8 mouse cellular contexts compared by ENCODE assay signal in genomic region chr1:65179634-65180249, GRCm38 (mm10). TPM values are rescaled to one million over a fixed set of nuclear protein-coding genes. Genes with fewer than 3 reads are reported as not detected.
DNase-seq lines count a peak whose midpoint lies in the region; ATAC-seq lines count a peak whose summit lies in the region.

No protein-coding gene starts in this region.

- peaks cover 27% of the 10 kb centered on the region for H3K79me2 ChIP-seq in macrophage (ENCODE audit: inconsistent target)

- no peak for ATAC-seq in cerebellum, adult (ENCODE audit: insufficient number of reproducible peaks, low FRiP score, low TSS enrichment)
- peak; percentile 59 for ATAC-seq in erythroid progenitor cell, adult 5-6 weeks (replicated peaks; ENCODE audit: low FRiP score, poor library complexity, severe bottlenecking)
- ATAC-seq in hindbrain, embryonic 11.5 days (ENCODE audit: low FRiP score): no peak

- H3K4me1 ChIP-seq in hindbrain, embryonic 11.5 days (replicated peaks; ENCODE audit: control insufficient read depth, insufficient read depth, low read length): no peaks in the 10 kb centered on the region

- H3K4me2 ChIP-seq in hindbrain, embryonic 11.5 days (replicated peaks; ENCODE audit: low read depth, low read length): peak overlapping the region; percentile 57

- H3K9me3 ChIP-seq in hindbrain, embryonic 11.5 days (ENCODE audit: control insufficient read depth, low read length): no peaks in the 10 kb centered on the region

- peak overlapping the region; percentile 85 for H3K4me3 ChIP-seq in hindbrain, embryonic 11.5 days (ENCODE audit: low read depth, low read length)
- H3K4me3 ChIP-seq in macrophage (ENCODE audit: inconsistent target): peak overlapping the region; percentile 93

- peak overlapping the region; percentile 98; the same call in 1 of the 2 replicates for H3K27ac ChIP-seq in hindbrain, embryonic 11.5 days (ENCODE audit: low read depth, low read length)
- H3K27ac ChIP-seq in macrophage: peak overlapping the region; percentile 97

- no peaks in the 10 kb centered on the region for H3K27me3 ChIP-seq in hindbrain, embryonic 11.5 days (ENCODE audit: control insufficient read depth, insufficient read depth, low read length)

- WGBS in hindbrain, embryonic 11.5 days: 6% methylated on average over 11 of the region's 11 CpGs
- 4% methylated on average over 10 of the region's 11 CpGs for WGBS in macrophage (ENCODE audit: missing documents)

- H3K36me3 ChIP-seq in hindbrain, embryonic 11.5 days (ENCODE audit: control insufficient read depth, insufficient read depth, low read length): no peaks in the 10 kb centered on the region
- peaks cover under 1% of the 10 kb centered on the region; the same call in 1 of the 2 replicates for H3K36me3 ChIP-seq in macrophage (ENCODE audit: inconsistent target)

- H3K9ac ChIP-seq in hindbrain, embryonic 11.5 days (ENCODE audit: low read depth, low read length): peak overlapping the region; percentile 60

- peak; percentile 38 for DNase-seq in cerebellum, adult 11 months
- DNase-seq in brain, embryonic 18.5 days (ENCODE audit: low read depth, low spot score): peak; percentile 37
- DNase-seq in hindbrain, embryonic 11.5 days (ENCODE audit: low spot score): peak; percentile 89
- DNase-seq in layer of hippocampus, postnatal 14 days (ENCODE audit: low spot score in 2 of 2): peak; percentile 42 to 87
- peak; percentile 61 for DNase-seq in right cerebral cortex, postnatal 4 days

RNA-seq across cellular contexts. Expression of gene Idh1, which starts 6.6 kb away (rescaled TPM):
- total RNA-seq in erythroid progenitor cell, adult 5-6 weeks (2015; ENCODE audit: low replicate concordance): 21.8 and 24.9 TPM in 2 replicates
- 24.0 and 30.5 TPM in 2 replicates for total RNA-seq in erythroid progenitor cell, adult 5-6 weeks (2017; ENCODE audit: low replicate concordance)
- polyA plus RNA-seq in hindbrain, embryonic 11.5 days (2014; fragmentation: Nextera tagmentation; extraction: Ambion mirVana): 436 and 480 TPM in 2 replicates
- total RNA-seq in layer of hippocampus, postnatal 14 days (2021): 10 to 100 TPM; 96.3 to 98.4 TPM
- 10 to 100 TPM in 21 of 26 experiments, 1 to 10 TPM in 5; 6.0 to 80.1 (median 16.4) TPM for total RNA-seq in macrophage (2018; cell fraction: chromatin; rRNA removed)
- total RNA-seq in macrophage (2018; cell fraction: cytosol; rRNA removed): 100 to 1,000 TPM in 20 of 26 experiments, 10 to 100 TPM in 6; 70.9 to 300 (median 140) TPM
- 100 to 1,000 TPM in 2 of 26 experiments, 10 to 100 TPM in 24; 26.2 to 145 (median 52.9) TPM for total RNA-seq in macrophage (2018; cell fraction: nucleus; rRNA removed)
- 152 to 289 TPM (median 249 TPM) in 3 replicates for polyA plus RNA-seq in macrophage (2018)

RNA-seq across cellular contexts. Expression of gene Pikfyve, which starts 6.7 kb away (rescaled TPM):
- 14.1 and 29.8 TPM in 2 replicates for total RNA-seq in erythroid progenitor cell, adult 5-6 weeks (2015; ENCODE audit: low replicate concordance)
- 9.5 and 39.4 TPM in 2 replicates for total RNA-seq in erythroid progenitor cell, adult 5-6 weeks (2017; ENCODE audit: low replicate concordance)
- 23.9 and 29.0 TPM in 2 replicates for polyA plus RNA-seq in hindbrain, embryonic 11.5 days (2014; fragmentation: Nextera tagmentation; extraction: Ambion mirVana)
- 10 to 100 TPM; 38.9 to 39.0 TPM for total RNA-seq in layer of hippocampus, postnatal 14 days (2021)
- 1,000 to 10,000 TPM in 1 of 26 experiments, 100 to 1,000 TPM in 25; 256 to 1,209 (median 397) TPM for total RNA-seq in macrophage (2018; cell fraction: chromatin; rRNA removed)
- 10 to 100 TPM; 40.2 to 89.6 (median 70.7) TPM for total RNA-seq in macrophage (2018; cell fraction: cytosol; rRNA removed)
- total RNA-seq in macrophage (2018; cell fraction: nucleus; rRNA removed): 100 to 1,000 TPM; 122 to 819 (median 214) TPM
- 31.3 to 38.5 TPM (median 36.9 TPM) in 3 replicates for polyA plus RNA-seq in macrophage (2018)

RNA-seq across cellular contexts. Expression of gene D630023F18Rik, which starts 56.7 kb away (rescaled TPM):
- total RNA-seq in erythroid progenitor cell, adult 5-6 weeks (2015; ENCODE audit: low replicate concordance): 3.8 TPM in 1 of 2 replicates, not detected in the other
- total RNA-seq in erythroid progenitor cell, adult 5-6 weeks (2017; ENCODE audit: low replicate concordance): not detected in 2 replicates
- 0.22 TPM in 1 of 2 replicates, not detected in the other for polyA plus RNA-seq in hindbrain, embryonic 11.5 days (2014; fragmentation: Nextera tagmentation; extraction: Ambion mirVana)
- 10 to 100 TPM; 15.1 to 18.1 TPM for total RNA-seq in layer of hippocampus, postnatal 14 days (2021)
- total RNA-seq in macrophage (2018; cell fraction: chromatin; rRNA removed): under 1 TPM in 5 of 26 experiments, not detected in 21; 0.31 to 0.64 (median 0.42) TPM
- under 1 TPM in 24 of 26 experiments, not detected in 2; 0.10 to 0.50 (median 0.28) TPM for total RNA-seq in macrophage (2018; cell fraction: cytosol; rRNA removed)
- total RNA-seq in macrophage (2018; cell fraction: nucleus; rRNA removed): under 1 TPM in 7 of 26 experiments, not detected in 19; 0.33 to 0.89 (median 0.54) TPM
- 0.28 to 0.40 TPM (median 0.33 TPM) in 3 replicates for polyA plus RNA-seq in macrophage (2018)

Comparison
In these comparisons a context has a peak if more than half of its experiments do, and no peak if none do; other contexts are left out.
1. DNase-seq: peak in every context shown above with its lines; median percentile 89 in hindbrain, embryonic 11.5 days; 64 in layer of hippocampus, postnatal 14 days; 61 in right cerebral cortex, postnatal 4 days; 38 in cerebellum, adult 11 months; 37 in brain, embryonic 18.5 days.